Mouse (Mus musculus): ENCODE data around the gene Gusb.

Gene Gusb

DNA sequence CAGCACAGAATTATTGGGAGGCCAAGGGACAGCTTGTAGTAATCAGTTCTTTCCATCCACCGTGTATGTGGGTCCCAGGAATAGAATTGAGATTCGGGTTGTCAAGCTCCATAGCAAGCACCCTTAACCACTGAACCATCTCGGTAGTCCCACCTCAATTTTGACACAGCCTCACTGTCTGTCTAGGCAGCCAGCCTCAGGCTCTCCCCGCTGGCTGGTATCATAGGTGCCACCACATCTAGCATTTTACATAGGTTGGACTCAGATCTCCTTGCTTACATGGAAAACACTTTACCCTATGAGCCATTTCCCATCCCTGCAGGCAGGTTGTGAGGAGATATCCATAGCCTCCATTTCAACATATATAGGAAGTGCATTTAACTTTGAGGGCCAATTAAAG, 28.5 kb downstream of the Gusb start:
- no peak for DNase-seq

DNA sequence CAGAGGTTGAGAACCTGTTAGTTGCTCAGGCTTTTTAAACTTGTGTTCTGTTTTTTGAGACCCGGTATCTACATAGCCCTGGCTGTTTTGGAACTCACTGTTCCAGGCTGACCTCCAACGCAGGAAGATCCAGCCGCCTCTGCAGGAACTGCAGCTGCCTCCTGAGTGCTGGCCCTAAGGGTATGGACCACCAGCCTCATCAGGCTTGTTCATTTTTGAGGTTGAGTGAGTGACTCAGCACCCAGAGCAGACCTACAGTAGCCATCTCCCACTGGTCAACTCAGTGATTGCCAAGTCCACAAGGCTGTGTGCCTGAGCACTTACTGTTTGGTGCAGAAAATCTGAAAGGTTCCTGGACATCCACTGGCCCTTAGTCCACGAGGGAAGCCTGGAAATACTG, 31.4 kb downstream of the Gusb start:
- no peak for DNase-seq

DNA sequence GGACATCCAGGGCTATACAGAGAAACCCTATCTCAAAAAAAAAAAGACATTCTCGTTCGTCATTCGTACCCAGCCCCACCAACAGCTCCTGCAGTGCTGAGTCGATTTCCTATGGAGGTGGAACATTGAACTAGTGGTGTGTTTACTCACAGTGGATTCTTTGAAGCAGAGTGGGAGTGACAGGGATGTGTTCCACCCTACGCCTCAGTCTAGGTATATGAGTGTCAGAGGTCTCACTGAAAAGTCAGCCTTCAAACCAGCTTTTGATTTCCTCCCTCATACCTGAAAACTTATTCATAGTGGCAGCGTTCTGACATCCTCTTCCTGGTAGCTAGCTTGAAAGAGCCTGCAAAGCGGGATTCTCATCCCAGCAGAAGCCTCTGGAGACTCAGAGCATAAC, 34.4 kb downstream of the Gusb start:
- no peak for DNase-seq

DNA sequence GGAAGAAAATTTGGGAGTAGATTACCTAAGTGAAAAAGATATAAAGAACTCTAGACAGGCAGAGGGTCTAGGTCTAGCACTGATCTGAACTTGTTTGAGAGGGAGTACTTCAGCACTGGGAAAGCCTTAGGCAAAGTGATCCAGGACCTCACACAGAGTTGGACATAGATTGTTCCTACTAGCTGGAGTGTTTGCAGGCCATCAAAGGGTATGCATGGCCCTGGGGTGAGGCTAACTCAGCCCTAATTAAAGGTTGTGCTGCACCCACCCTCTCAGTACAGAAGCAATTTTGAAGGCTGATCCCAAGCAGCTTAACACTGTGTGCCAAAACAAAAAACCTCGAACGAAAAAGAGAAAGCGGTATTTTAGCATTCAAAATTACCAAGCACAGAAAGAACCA, 36.4 kb downstream of the Gusb start:
- no peak for DNase-seq

DNA sequence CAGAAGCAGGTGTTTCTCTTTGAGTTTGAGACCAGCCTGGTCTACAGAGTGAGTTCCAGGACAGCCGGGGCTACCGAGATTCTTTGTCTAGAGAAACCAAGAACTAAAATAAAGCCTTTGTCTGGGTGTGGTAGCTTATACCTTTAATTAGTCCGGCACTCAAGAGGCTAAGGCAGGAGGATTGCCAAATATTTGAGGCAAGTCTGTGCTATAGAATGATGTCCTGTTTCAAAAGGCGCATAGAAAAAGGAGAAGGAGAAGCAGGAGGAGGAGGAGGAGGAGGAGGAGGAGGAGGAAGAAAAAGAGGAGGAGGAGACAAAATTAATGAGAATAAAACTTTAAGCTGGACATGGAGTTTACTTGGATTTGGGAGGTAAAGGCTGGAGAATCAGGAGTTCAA, 39.6 kb downstream of the Gusb start:
- no peak for DNase-seq

- DNase-seq: no peak
These were observed 47.1 kb downstream of the Gusb start for GRCm38 (mm10) chr5:129955792-129956191.

DNA sequence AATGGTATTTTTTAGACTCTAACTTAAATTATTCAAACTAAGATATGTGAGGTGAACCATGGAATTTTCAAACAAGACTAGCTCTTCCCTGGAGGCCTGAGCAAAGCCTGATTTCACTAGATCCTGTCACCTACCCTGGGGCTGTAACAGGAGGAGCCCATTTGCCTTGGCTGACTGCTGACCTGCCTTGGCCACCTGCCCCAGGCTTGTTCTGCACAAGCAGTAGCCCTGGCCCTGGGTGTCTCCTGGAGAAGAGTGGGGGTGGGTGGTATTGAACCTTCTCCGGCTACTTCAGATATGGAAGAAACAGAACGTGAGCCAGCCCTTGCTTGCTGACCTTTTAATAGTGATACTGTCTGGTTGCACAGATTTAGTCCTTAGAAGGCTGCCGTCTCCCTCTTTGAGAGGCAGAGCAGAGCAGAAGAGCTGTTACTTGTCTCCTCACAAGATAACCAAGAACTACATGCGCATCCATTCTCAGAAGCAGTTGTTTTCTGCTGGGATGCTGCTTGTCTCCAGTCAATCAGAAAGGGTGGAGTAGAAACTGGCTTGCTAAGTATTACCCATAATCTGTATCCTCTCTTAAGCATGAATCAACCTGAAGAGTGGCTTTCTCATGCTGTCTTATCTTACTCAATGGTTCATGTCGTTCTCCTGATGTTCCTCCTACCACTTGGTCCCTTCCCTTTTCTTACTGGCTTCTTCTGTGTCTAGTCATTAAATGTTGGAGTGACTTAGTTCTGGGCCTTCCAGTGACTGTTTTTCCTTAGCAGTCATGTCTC, 48.2 kb downstream of the Gusb start:
- DNase-seq: peak; percentile 50 to 69

- no peak for DNase-seq
These were observed 50.7 kb downstream of the Gusb start for GRCm38 (mm10) chr5:129952143-129952542.

DNA sequence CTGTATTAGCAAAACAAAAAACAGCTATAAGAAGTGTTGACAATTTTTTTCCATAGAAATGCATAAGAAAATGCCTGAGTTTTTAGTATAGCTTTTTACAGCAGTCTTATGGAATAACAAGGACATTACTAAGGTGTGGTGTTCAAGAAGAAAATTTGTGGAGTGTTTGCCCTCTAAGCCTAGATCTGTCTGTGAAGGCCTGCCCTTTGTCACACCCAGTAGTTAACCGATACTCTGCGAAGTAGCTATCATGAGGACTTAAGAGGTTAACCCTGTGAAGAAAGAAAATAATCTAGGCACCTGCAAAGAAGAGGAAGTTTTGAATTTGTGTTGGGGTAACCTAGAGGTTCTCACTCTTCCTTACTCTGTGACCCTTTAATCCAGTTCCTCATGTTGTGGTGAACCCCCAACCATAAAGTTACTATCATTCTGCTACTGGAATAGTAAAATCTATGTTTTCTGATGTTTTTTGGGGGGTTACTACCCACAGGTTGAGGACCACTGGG, 55.3 kb downstream of the Gusb start:
- DNase-seq: no peak

DNA sequence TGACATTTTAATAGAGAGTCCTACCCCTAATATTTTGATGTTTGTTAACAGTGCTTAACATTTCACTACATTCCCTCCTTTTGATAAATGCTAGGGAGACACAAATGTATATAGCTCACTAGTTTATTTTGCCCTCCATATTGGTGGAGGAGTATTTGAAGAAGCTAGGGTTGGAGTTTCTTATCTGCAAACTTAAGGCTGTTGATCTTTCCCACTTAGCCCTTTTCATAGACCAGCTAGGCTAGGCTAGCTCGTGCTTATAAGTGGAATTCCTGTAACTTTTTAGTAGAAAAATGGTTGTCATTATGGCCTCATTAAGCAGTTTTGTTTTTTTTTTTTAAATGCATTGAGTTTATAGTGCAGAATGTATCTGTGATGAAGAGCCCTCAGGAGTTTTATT, 59.4 kb downstream of the Gusb start:
- no peak for DNase-seq

DNA sequence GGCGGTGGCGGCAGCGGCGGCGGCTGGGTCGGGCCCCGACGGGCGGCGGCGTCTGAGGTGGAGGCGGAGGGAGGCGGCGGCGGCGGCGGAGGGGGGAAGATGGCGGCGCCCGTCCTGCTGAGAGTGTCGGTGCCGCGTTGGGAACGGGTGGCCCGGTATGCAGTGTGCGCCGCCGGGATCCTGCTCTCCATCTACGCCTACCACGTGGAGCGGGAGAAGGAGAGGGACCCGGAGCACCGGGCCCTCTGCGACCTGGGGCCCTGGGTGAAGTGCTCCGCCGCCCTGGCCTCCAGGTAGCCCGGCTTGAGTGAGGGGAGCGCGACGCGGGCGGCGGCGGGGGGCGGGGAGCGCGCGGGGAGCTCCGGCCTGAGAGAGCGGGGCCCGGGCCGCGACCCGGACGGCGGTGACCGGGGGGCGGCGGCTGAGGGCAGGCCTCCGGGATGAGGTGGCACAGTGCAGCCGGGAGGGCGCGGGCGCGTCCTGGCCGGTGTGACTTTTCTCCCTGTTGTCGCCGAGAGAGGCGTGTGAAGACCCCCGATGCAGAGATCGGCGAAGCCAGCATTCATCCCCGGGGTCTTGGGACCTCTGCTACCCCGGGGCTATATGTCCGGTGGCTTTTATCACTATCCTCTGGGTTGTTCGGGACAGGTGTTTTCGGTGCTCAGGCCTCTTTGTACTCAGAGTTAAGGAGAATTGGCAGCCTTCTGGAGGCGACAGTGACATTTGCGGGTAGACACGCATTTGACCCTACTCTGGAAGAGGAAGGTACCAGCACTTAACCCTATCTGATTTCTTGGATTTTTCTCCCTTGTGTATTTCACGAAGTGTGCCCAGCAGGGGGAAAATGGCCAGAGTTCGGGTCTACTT, 60.5 kb downstream of the Gusb start:
- peak; percentile 61 to 62 for DNase-seq

DNA sequence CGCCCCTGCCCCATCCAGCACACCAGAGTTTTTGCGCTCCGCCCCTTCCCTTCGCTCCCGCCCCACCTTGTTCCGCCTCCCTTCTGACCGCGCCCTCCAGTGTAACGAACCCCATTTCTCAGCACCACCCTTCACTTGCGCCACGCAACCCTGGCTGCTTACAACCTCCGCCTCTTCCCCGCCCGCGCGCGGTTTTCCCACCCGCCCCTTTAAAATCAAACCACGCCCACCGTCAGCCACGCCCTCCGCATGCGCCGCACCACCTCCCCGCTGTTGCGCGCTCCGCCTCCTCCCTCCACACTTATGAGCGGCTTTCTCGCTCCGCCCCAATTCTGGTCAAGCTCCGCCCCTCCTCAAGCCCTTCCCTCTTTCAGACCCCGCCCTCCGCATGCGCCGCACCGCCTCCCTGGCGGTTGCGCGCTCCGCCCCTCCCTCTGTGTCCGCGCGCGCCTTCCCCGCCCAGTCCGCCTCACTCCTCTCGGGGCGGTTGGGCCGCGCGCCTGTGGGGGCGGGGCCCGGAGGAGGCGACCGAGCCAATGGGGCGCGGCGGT, 61.3 kb downstream of the Gusb start, which contains the start of gene Vkorc1l1:
TSS of gene Vkorc1l1 (plus strand) at position 476 of the 551 bp plus-strand sequence.
- DNase-seq: peak; percentile 100

GRCm38 (mm10) chr5:129940736-129941494, 61.9 kb downstream of the Gusb start:
- peak in 1 of 2 experiments; percentile 10 for DNase-seq

- peak; percentile 19 to 20 for DNase-seq
These were observed 62.6 kb downstream of the Gusb start for GRCm38 (mm10) chr5:129940281-129940680.

All from cerebellum, postnatal 10 days (tissue).